Mouse (Mus musculus) adrenal gland, adult 18-20 months (tissue): Measurements from ENCODE around the gene Cenpe. TPM values are rescaled to one million over a fixed set of nuclear protein-coding genes. Genes with fewer than 3 reads are reported as not detected.

Experiments
- total RNA-seq, 2 experiments: library from RNA; stranded (reverse); gene quantifications; 1 replicate in 1 of 2; 2 replicates in 1 of 2; pipeline ENCODE4 v1.2.3; 2021

The Cenpe gene
- total RNA-seq, 2 experiments from 2014 or later: 1.0 to 2.4 TPM

Other genes starting within 250 kb of the Cenpe start
- 1 to 10 TPM; 2.8 to 3.6 TPM for gene Bdh2, start 68.7 kb downstream of the Cenpe start, total RNA-seq
- 1 to 10 TPM in 1 of 2 experiments, under 1 TPM in 1; 0.76 to 2.0 TPM for gene Slc9b2, start 95.2 kb downstream of the Cenpe start, total RNA-seq
- under 1 TPM in 1 of 2 experiments, not detected in 1; 0.36 TPM for gene Slc9b1, start 135.5 kb downstream of the Cenpe start, total RNA-seq
- gene Cisd2, start 211.4 kb downstream of the Cenpe start, total RNA-seq: 10 to 100 TPM; 25.7 to 37.3 TPM
- 100 to 1,000 TPM; 391 to 441 TPM for gene Ube2d3, start 225.6 kb downstream of the Cenpe start, total RNA-seq